Mouse (Mus musculus) liver, postnatal 0 days (tissue): ENCODE results near the gene Rbfox1.

Experiments used
- CTCF ChIP-seq: sonication (generic); IDR thresholded peaks from 2 replicates; pipeline ENCODE4 v1.5.1; 2016; ENCODE audit warnings: antibody characterized with exemption, low read depth
- EP300 ChIP-seq: IDR thresholded peaks from 2 replicates; pipeline ENCODE4 v1.6.1; 2016; ENCODE audit warnings: antibody characterized with exemption, low read depth, mild to moderate bottlenecking

DNA sequence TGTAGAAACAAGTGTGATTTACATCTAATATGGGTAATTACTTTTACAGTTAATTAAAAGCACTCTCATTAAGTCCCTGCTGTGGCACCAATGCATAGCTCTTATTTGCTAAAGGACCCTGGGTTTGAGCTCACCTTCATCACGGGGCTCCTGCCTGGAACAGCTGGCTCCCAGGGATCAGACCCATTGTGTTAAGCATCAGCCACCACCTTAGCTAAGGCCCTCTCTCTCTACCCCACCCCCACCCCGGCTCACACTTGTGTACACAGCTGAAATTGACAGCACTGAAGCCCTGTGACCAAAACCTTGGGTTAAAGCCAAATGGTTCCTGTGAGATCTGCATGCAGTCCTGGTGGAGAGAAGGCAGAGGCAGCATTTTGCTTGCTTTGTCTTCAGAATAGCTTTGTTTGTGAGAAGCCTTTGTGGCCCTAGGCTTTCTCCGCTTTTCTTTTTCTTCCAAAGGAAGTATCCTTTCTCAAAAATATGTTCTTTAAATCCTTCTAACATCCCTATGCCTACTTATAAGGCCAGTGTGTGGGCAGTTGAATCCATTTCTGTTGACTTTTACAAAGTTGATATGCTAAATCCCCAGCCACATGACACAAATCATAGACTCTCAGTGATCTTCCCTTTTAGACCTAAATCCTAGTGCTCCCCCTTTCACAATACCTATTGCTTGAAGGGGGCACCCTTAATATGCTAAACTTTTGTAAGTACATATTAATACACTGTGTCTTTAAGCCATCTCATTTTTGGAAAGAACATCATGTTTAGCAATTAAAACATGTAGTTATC, 594.7 kb downstream of the Rbfox1 start:
- TF ChIP-seq CTCF = no peak
- no peak for TF ChIP-seq EP300
